Mouse (Mus musculus) erythroblast, embryonic 14.5 days (primary cell): ENCODE data around the gene Dock10.

ENCODE experiments used
- GATA1 ChIP-seq: IDR thresholded peaks from 2 replicates; pipeline ENCODE4 v1.6.1; 2012; ENCODE audit warnings: low read length, inconsistent platforms, mixed read lengths
- TAL1 ChIP-seq: IDR thresholded peaks from 3 replicates; pipeline ENCODE4 v1.6.1; 2012; ENCODE audit warnings: low read length, inconsistent platforms, mixed read lengths

DNA sequence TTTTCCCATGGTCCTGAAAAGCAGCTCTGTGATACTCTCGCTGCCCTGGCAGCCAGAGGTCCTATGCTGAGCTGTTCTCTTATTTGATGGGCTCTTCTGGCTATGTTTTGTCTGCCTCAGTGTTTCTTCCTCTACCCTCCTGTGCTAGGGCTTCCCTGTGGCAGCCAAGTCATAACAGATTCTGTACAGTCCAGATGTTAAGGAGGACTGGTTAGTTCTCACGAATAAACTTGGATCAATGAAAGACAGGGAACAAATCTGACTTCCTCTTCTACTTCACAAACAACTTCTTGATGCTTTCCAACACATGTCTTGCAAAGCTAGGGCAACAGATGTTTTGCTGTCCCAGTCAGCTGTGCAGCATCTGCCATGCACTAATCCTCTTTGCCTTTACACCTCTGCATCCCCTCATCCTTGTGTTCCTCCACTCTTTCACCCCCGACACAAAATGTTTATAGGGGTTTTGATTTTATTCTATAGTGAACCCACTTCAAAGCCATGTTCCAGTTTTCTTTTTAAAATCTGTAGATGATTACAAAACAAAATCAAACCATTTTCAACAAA lies 48.6 kb upstream of the Dock10 start:
- no peak for TF ChIP-seq TAL1
- no peak for TF ChIP-seq GATA1
